11 mouse cellular contexts compared by ENCODE assay signal in genomic region chr19:47559751-47560512, GRCm38 (mm10). TPM values are rescaled to one million over a fixed set of nuclear protein-coding genes. Genes with fewer than 3 reads are reported as not detected.
DNase-seq lines count a peak whose midpoint lies in the region; ATAC-seq lines count a peak whose summit lies in the region.
"Had no signal": no experiment of that assay in that cellular context is flagged by ENCODE, and none has a peak within 500 bp of the region (broad histone marks: within the 10 kb centered on the region; RNA-seq: fewer than 3 reads in every experiment).

No protein-coding gene starts in this region.

- no peak overlapping the region for H3K9ac ChIP-seq in liver, embryonic 11.5 days (ENCODE audit: low read depth, low read length)
- no peak overlapping the region for H3K9ac ChIP-seq in liver, embryonic 12.5 days

- ATAC-seq in liver, embryonic 11.5 days (replicated peaks; ENCODE audit: low FRiP score), result 0 out of 2 replicates have a peak, but pooled peaks have one; percentile 7
- no peak for ATAC-seq in liver, embryonic 12.5 days

- no peak overlapping the region for H3K4me2 ChIP-seq in liver, embryonic 11.5 days
- H3K4me2 ChIP-seq in liver, embryonic 12.5 days, result no peak overlapping the region

- WGBS in liver, embryonic 11.5 days, result 66% methylated on average over 14 of the region's 14 CpGs
- WGBS in liver, embryonic 12.5 days (ENCODE audit: insufficient replicate concordance), result 65% methylated on average over 14 of the region's 14 CpGs

- peaks cover 11% of the 10 kb centered on the region; the same call in 1 of the 2 replicates for H3K4me1 ChIP-seq in liver, embryonic 11.5 days (replicated peaks; ENCODE audit: control insufficient read depth, insufficient read depth, low read length)
- peaks cover 25% of the 10 kb centered on the region for H3K4me1 ChIP-seq in liver, embryonic 12.5 days

- H3K36me3 ChIP-seq in liver, embryonic 11.5 days (ENCODE audit: control insufficient read depth, insufficient read depth, low read length), result no peaks in the 10 kb centered on the region
- no peaks in the 10 kb centered on the region for H3K36me3 ChIP-seq in liver, embryonic 12.5 days

- H3K4me3 ChIP-seq in liver, embryonic 11.5 days (ENCODE audit: low read depth, low read length), result no peak overlapping the region
- H3K4me3 ChIP-seq in liver, embryonic 12.5 days, result no peak overlapping the region

- no peak overlapping the region for H3K27ac ChIP-seq in liver, embryonic 11.5 days (ENCODE audit: low read depth, low read length)
- no peak overlapping the region for H3K27ac ChIP-seq in liver, embryonic 12.5 days

- no peaks in the 10 kb centered on the region for H3K27me3 ChIP-seq in liver, embryonic 11.5 days (replicated peaks; ENCODE audit: control insufficient read depth, insufficient read depth, low read length)
- H3K27me3 ChIP-seq in liver, embryonic 12.5 days (replicated peaks), result no peaks in the 10 kb centered on the region
- H3K27me3 ChIP-seq: CH12.LX had no signal

- H3K9me3 ChIP-seq in liver, embryonic 11.5 days (ENCODE audit: control insufficient read depth, low read length), result no peaks in the 10 kb centered on the region
- H3K9me3 ChIP-seq in liver, embryonic 12.5 days (replicated peaks), result no peaks in the 10 kb centered on the region

- DNase-seq in frontal cortex, adult 2 months (ENCODE audit: extremely low spot score in 1 of 2, low spot score in 1 of 2), result peak; percentile 57 to 61
- no peak for DNase-seq in frontal cortex, postnatal 25 days (ENCODE audit: low spot score in 2 of 2)
- no peak for DNase-seq in liver, embryonic 11.5 days (ENCODE audit: low spot score)
- DNase-seq in fibroblast of lung, adult 2 months (ENCODE audit: low read depth), result peak; percentile 46
- peak; percentile 25 for DNase-seq in lung, postnatal 36 days
- DNase-seq in yolk sac, embryonic 10.5 days (ENCODE audit: low spot score), result no peak
- DNase-seq in adrenal gland, postnatal 36 days, result no peak
- DNase-seq: kidney, postnatal 4 days; thymus, adult 2 months had no signal

RNA-seq across cellular contexts. Expression of gene Slk, which starts 19.5 kb away (rescaled TPM):
- 33.8 and 39.7 TPM in 2 replicates for polyA plus RNA-seq in frontal cortex, adult 2 months (2012; rRNA removed)
- 12.5 and 15.5 TPM in 2 replicates for polyA plus RNA-seq in liver, embryonic 11.5 days (2014; fragmentation: Nextera tagmentation; extraction: Ambion mirVana)
- 9.3 and 10.8 TPM in 2 replicates for polyA plus RNA-seq in liver, embryonic 12.5 days (2016; fragmentation: Nextera tagmentation; extraction: Ambion mirVana)
- 10 to 100 TPM; 38.1 to 46.8 TPM for total RNA-seq in adrenal gland, postnatal 36 days (2021)

RNA-seq across cellular contexts. Expression of gene Stn1, which starts 22.6 kb away (rescaled TPM):
- 16.2 and 19.8 TPM in 2 replicates for polyA plus RNA-seq in frontal cortex, adult 2 months (2012; rRNA removed)
- polyA plus RNA-seq in liver, embryonic 11.5 days (2014; fragmentation: Nextera tagmentation; extraction: Ambion mirVana), result 26.1 and 30.8 TPM in 2 replicates
- 17.4 TPM in 2 replicates for polyA plus RNA-seq in liver, embryonic 12.5 days (2016; fragmentation: Nextera tagmentation; extraction: Ambion mirVana)
- 10 to 100 TPM; 12.9 to 14.7 TPM for total RNA-seq in adrenal gland, postnatal 36 days (2021)

Comparison
In these comparisons a context has a peak if more than half of its experiments do, and no peak if none do; other contexts are left out.
1. DNase-seq: peak in frontal cortex, adult 2 months (2 of 2), fibroblast of lung, adult 2 months (single experiment) and lung, postnatal 36 days (single experiment); none in frontal cortex, postnatal 25 days (0 of 2), liver, embryonic 11.5 days (single experiment), yolk sac, embryonic 10.5 days (single experiment) and adrenal gland, postnatal 36 days (0 of 2).